Mouse (Mus musculus): ENCODE results near the gene Nsmce3. TPM values are rescaled to one million over a fixed set of nuclear protein-coding genes. Genes with fewer than 3 reads are reported as not detected.

Gene Nsmce3
- polyA plus RNA-seq, 1 experiment from 2014 or later = 11.6 TPM

- ATAC-seq (ENCODE audit: insufficient number of reproducible peaks, low FRiP score, low TSS enrichment, low read depth) (no peak), DNase-seq (ENCODE audit: low spot score) (no peak)
- no peak overlapping the region for H3K4me3 ChIP-seq (ENCODE audit: low read depth, low read length)
- H3K4me1 ChIP-seq (ENCODE audit: control insufficient read depth, insufficient read depth, low read length) = no peaks in the 10 kb centered on the region
- H3K9me3 ChIP-seq (ENCODE audit: control insufficient read depth, low read length) = no peaks in the 10 kb centered on the region
- no peak overlapping the region for H3K4me2 ChIP-seq (ENCODE audit: low read depth, severe bottlenecking)
- H3K27me3 ChIP-seq (ENCODE audit: control insufficient read depth, insufficient read depth, low read length) = no peaks in the 10 kb centered on the region
- H3K9ac ChIP-seq (ENCODE audit: low read length) = no peak overlapping the region
- H3K36me3 ChIP-seq (ENCODE audit: control insufficient read depth, insufficient read depth, low read length) = no peaks in the 10 kb centered on the region
- H3K27ac ChIP-seq (replicated peaks; ENCODE audit: low read depth, low read length) = no peak overlapping the region
- WGBS = 79% methylated on average over 2 of the region's 2 CpGs
These were observed 27.5 kb upstream of the Nsmce3 start for GRCm38 (mm10) chr7:64900249-64900648.

- 84% methylated on average over 6 of the region's 6 CpGs for WGBS
- H3K9ac ChIP-seq (ENCODE audit: low read length) = no peak overlapping the region
- no peaks in the 10 kb centered on the region for H3K27me3 ChIP-seq (ENCODE audit: control insufficient read depth, insufficient read depth, low read length)
- H3K4me3 ChIP-seq (ENCODE audit: low read depth, low read length) = no peak overlapping the region
- ATAC-seq (ENCODE audit: insufficient number of reproducible peaks, low FRiP score, low TSS enrichment, low read depth) (no peak), DNase-seq (ENCODE audit: low spot score) (no peak)
- no peaks in the 10 kb centered on the region for H3K36me3 ChIP-seq (ENCODE audit: control insufficient read depth, insufficient read depth, low read length)
- H3K9me3 ChIP-seq (ENCODE audit: control insufficient read depth, low read length) = no peaks in the 10 kb centered on the region
- no peak overlapping the region for H3K27ac ChIP-seq (replicated peaks; ENCODE audit: low read depth, low read length)
- no peaks in the 10 kb centered on the region for H3K4me1 ChIP-seq (ENCODE audit: control insufficient read depth, insufficient read depth, low read length)
- no peak overlapping the region for H3K4me2 ChIP-seq (ENCODE audit: low read depth, severe bottlenecking)
These were observed 23.8 kb upstream of the Nsmce3 start for GRCm38 (mm10) chr7:64896587-64896986.

GRCm38 (mm10) chr7:64895685-64896101 lies 22.9 kb upstream of the Nsmce3 start:
- Histone ChIP-seq H3K9me3 (ENCODE audit: control insufficient read depth, low read length) (no peaks in the 10 kb centered on the region), H3K9ac (ENCODE audit: low read length) (no peak overlapping the region), H3K4me2 (ENCODE audit: low read depth, severe bottlenecking) (no peak overlapping the region), H3K27ac (replicated peaks; ENCODE audit: low read depth, low read length) (no peak overlapping the region), H3K36me3 (ENCODE audit: control insufficient read depth, insufficient read depth, low read length) (no peaks in the 10 kb centered on the region), H3K4me1 (ENCODE audit: control insufficient read depth, insufficient read depth, low read length) (no peaks in the 10 kb centered on the region), H3K27me3 (ENCODE audit: control insufficient read depth, insufficient read depth, low read length) (no peaks in the 10 kb centered on the region), H3K4me3 (ENCODE audit: low read depth, low read length) (no peak overlapping the region)
- WGBS = 35% methylated on average over 5 of the region's 5 CpGs
- DNase-seq (ENCODE audit: low spot score) = peak; percentile 24
- peak; percentile 73 for ATAC-seq (ENCODE audit: insufficient number of reproducible peaks, low FRiP score, low TSS enrichment, low read depth)

- no peaks in the 10 kb centered on the region for H3K9me3 ChIP-seq (ENCODE audit: control insufficient read depth, low read length)
- no peaks in the 10 kb centered on the region for H3K4me1 ChIP-seq (ENCODE audit: control insufficient read depth, insufficient read depth, low read length)
- DNase-seq (ENCODE audit: low spot score) = no peak
- H3K9ac ChIP-seq (ENCODE audit: low read length) = no peak overlapping the region
- 81% methylated on average over 3 of the region's 3 CpGs for WGBS
- no peak overlapping the region for H3K4me2 ChIP-seq (ENCODE audit: low read depth, severe bottlenecking)
- H3K27ac ChIP-seq (replicated peaks; ENCODE audit: low read depth, low read length) = no peak overlapping the region
- no peak for ATAC-seq (ENCODE audit: insufficient number of reproducible peaks, low FRiP score, low TSS enrichment, low read depth)
- H3K4me3 ChIP-seq (ENCODE audit: low read depth, low read length) = no peak overlapping the region
- no peaks in the 10 kb centered on the region for H3K36me3 ChIP-seq (ENCODE audit: control insufficient read depth, insufficient read depth, low read length)
- H3K27me3 ChIP-seq (ENCODE audit: control insufficient read depth, insufficient read depth, low read length) = no peaks in the 10 kb centered on the region
These were observed 18.3 kb upstream of the Nsmce3 start for GRCm38 (mm10) chr7:64891139-64891538.

GRCm38 (mm10) chr7:64889919-64890318 lies 17.1 kb upstream of the Nsmce3 start:
- ATAC-seq (ENCODE audit: insufficient number of reproducible peaks, low FRiP score, low TSS enrichment, low read depth) (no peak), DNase-seq (ENCODE audit: low spot score) (no peak)
- no peaks in the 10 kb centered on the region for H3K27me3 ChIP-seq (ENCODE audit: control insufficient read depth, insufficient read depth, low read length)
- H3K36me3 ChIP-seq (ENCODE audit: control insufficient read depth, insufficient read depth, low read length) = no peaks in the 10 kb centered on the region
- WGBS = 92% methylated on average over 9 of the region's 9 CpGs
- H3K4me1 ChIP-seq (ENCODE audit: control insufficient read depth, insufficient read depth, low read length) = no peaks in the 10 kb centered on the region
- no peak overlapping the region for H3K9ac ChIP-seq (ENCODE audit: low read length)
- no peak overlapping the region for H3K27ac ChIP-seq (replicated peaks; ENCODE audit: low read depth, low read length)
- no peaks in the 10 kb centered on the region for H3K9me3 ChIP-seq (ENCODE audit: control insufficient read depth, low read length)
- H3K4me2 ChIP-seq (ENCODE audit: low read depth, severe bottlenecking) = no peak overlapping the region
- H3K4me3 ChIP-seq (ENCODE audit: low read depth, low read length) = no peak overlapping the region

- ATAC-seq (ENCODE audit: insufficient number of reproducible peaks, low FRiP score, low TSS enrichment, low read depth) = no peak
- WGBS = 78% methylated on average over 11 of the region's 11 CpGs
- Histone ChIP-seq H3K9me3 (ENCODE audit: control insufficient read depth, low read length) (no peaks in the 10 kb centered on the region), H3K36me3 (ENCODE audit: control insufficient read depth, insufficient read depth, low read length) (no peaks in the 10 kb centered on the region), H3K4me3 (ENCODE audit: low read depth, low read length) (no peak overlapping the region), H3K4me2 (ENCODE audit: low read depth, severe bottlenecking) (no peak overlapping the region), H3K27ac (replicated peaks; ENCODE audit: low read depth, low read length) (no peak overlapping the region), H3K4me1 (ENCODE audit: control insufficient read depth, insufficient read depth, low read length) (no peaks in the 10 kb centered on the region), H3K9ac (ENCODE audit: low read length) (no peak overlapping the region), H3K27me3 (ENCODE audit: control insufficient read depth, insufficient read depth, low read length) (no peaks in the 10 kb centered on the region)
- DNase-seq (ENCODE audit: low spot score) = no peak
These were observed 11.5 kb upstream of the Nsmce3 start for GRCm38 (mm10) chr7:64884187-64884862.

GRCm38 (mm10) chr7:64882243-64882642 lies 9.4 kb upstream of the Nsmce3 start:
- H3K27me3 ChIP-seq (ENCODE audit: control insufficient read depth, insufficient read depth, low read length) = no peaks in the 10 kb centered on the region
- no peaks in the 10 kb centered on the region for H3K9me3 ChIP-seq (ENCODE audit: control insufficient read depth, low read length)
- H3K36me3 ChIP-seq (ENCODE audit: control insufficient read depth, insufficient read depth, low read length) = no peaks in the 10 kb centered on the region
- H3K4me1 ChIP-seq (ENCODE audit: control insufficient read depth, insufficient read depth, low read length) = no peaks in the 10 kb centered on the region
- no peak overlapping the region for H3K4me3 ChIP-seq (ENCODE audit: low read depth, low read length)
- ATAC-seq (ENCODE audit: insufficient number of reproducible peaks, low FRiP score, low TSS enrichment, low read depth) (no peak), DNase-seq (ENCODE audit: low spot score) (no peak)
- 77% methylated on average over 6 of the region's 6 CpGs for WGBS
- H3K27ac ChIP-seq (replicated peaks; ENCODE audit: low read depth, low read length) = no peak overlapping the region
- H3K4me2 ChIP-seq (ENCODE audit: low read depth, severe bottlenecking) = no peak overlapping the region
- H3K9ac ChIP-seq (ENCODE audit: low read length) = no peak overlapping the region

- Histone ChIP-seq H3K4me2 (ENCODE audit: low read depth, severe bottlenecking) (no peak overlapping the region), H3K27ac (replicated peaks; ENCODE audit: low read depth, low read length) (no peak overlapping the region), H3K27me3 (ENCODE audit: control insufficient read depth, insufficient read depth, low read length) (no peaks in the 10 kb centered on the region), H3K9me3 (ENCODE audit: control insufficient read depth, low read length) (no peaks in the 10 kb centered on the region), H3K9ac (ENCODE audit: low read length) (no peak overlapping the region), H3K4me3 (ENCODE audit: low read depth, low read length) (no peak overlapping the region), H3K36me3 (ENCODE audit: control insufficient read depth, insufficient read depth, low read length) (no peaks in the 10 kb centered on the region), H3K4me1 (ENCODE audit: control insufficient read depth, insufficient read depth, low read length) (no peaks in the 10 kb centered on the region)
- ATAC-seq (ENCODE audit: insufficient number of reproducible peaks, low FRiP score, low TSS enrichment, low read depth) (no peak), DNase-seq (ENCODE audit: low spot score) (no peak)
- 76% methylated on average over 7 of the region's 7 CpGs for WGBS
These were observed 8.6 kb upstream of the Nsmce3 start for GRCm38 (mm10) chr7:64881387-64881786.

GRCm38 (mm10) chr7:64880415-64880814 lies 7.6 kb upstream of the Nsmce3 start:
- 78% methylated on average over 5 of the region's 5 CpGs for WGBS
- ATAC-seq (ENCODE audit: insufficient number of reproducible peaks, low FRiP score, low TSS enrichment, low read depth) (no peak), DNase-seq (ENCODE audit: low spot score) (no peak)
- H3K4me2 ChIP-seq (ENCODE audit: low read depth, severe bottlenecking) = no peak overlapping the region
- H3K9ac ChIP-seq (ENCODE audit: low read length) = no peak overlapping the region
- H3K27me3 ChIP-seq (ENCODE audit: control insufficient read depth, insufficient read depth, low read length) = no peaks in the 10 kb centered on the region
- no peaks in the 10 kb centered on the region for H3K9me3 ChIP-seq (ENCODE audit: control insufficient read depth, low read length)
- no peak overlapping the region for H3K27ac ChIP-seq (replicated peaks; ENCODE audit: low read depth, low read length)
- no peaks in the 10 kb centered on the region for H3K36me3 ChIP-seq (ENCODE audit: control insufficient read depth, insufficient read depth, low read length)
- no peaks in the 10 kb centered on the region for H3K4me1 ChIP-seq (ENCODE audit: control insufficient read depth, insufficient read depth, low read length)
- H3K4me3 ChIP-seq (ENCODE audit: low read depth, low read length) = no peak overlapping the region

All from limb, embryonic 11.5 days (tissue).